Mouse (Mus musculus) spleen, postnatal 4 days (tissue): Measurements from ENCODE around the gene 2310046K23Rik.
"Not testable (repeated sequence)": the region's sequence is repeated elsewhere in the genome, so short reads cannot be mapped to it uniquely, and the experiment has no call there.

Experiments
- DNase-seq, 2 experiments: peaks; one replicate each; pipeline ENCODE4 v3.0.0; 2022; ENCODE audit warnings: low spot score in 2 of 2

The 2310046K23Rik gene

DNA sequence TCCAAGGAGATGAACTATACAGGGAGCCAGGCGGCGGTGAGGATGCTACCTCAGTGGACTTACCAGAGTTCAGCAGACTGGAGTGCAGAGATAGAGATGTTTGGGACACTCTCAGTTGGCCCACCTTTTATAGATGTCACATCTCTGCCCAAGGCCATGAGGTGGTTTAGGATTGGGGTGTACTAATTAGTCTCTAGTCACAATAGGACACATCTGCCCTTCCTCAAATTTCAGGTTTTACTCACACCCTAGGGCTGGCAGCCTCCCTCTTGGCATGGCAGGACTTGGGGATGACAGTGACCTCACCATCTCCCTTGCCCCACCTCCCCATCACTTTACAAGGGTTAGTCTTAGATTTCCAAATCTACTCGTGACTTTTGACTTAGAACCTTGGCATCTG lies at the start of gene 2310046K23Rik:
Gene 2310046K23Rik (minus strand): TSS at position 101 of the 400 bp plus-strand sequence.
- peak in 1 of 2 experiments; percentile 40 for DNase-seq

DNA sequence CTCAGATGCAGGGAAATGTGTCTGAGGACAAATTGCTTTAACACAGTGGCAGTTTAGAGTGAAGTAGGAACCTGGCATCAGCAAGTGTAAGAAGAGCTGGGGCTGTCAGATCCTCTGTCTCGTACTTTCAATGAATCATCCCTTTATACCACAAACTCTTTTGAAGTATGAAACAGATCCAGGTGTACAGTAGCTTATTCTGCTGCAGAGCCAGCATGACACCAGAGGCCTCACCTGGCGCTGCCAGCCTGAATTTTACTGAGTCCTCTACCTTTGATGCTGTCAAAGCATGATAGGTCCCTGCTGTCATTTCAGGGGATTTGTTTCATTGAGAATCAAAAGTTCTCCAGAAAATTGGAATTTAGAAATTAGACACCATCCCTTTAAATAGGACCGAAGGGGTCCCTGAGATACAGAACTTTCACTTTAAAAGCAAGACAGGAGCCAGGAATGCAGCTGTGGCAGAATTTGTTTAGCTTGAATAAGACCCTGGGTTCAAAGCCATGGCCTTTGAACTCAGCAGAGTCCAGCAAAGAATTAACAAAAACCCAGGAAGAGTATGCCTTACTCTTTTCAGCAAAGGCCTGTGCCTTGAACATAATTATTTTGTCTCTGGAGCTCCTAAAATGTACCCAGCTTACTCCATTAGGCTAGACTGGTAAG lies 49.0 kb upstream of the 2310046K23Rik start:
- no peak for DNase-seq

DNA sequence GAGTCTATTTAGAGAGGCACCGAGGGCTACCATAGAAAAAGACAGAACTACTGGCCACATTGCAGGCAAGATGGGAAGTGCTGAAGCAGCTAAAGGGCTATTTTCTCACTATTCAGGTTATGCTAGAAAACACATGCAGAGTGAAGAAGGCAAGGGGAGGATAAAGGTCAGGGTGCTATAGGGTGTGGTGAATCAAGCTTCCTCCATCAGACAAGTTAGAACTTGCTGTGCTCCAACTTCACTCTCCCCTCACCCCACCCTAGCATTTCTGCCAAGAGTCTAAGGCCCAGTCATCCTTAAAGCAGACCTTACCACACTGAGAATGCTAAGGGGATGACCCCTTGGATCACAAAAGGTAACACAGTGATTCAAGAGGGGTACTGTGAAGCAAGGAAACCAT lies 45.2 kb upstream of the 2310046K23Rik start:
- no peak for DNase-seq

DNA sequence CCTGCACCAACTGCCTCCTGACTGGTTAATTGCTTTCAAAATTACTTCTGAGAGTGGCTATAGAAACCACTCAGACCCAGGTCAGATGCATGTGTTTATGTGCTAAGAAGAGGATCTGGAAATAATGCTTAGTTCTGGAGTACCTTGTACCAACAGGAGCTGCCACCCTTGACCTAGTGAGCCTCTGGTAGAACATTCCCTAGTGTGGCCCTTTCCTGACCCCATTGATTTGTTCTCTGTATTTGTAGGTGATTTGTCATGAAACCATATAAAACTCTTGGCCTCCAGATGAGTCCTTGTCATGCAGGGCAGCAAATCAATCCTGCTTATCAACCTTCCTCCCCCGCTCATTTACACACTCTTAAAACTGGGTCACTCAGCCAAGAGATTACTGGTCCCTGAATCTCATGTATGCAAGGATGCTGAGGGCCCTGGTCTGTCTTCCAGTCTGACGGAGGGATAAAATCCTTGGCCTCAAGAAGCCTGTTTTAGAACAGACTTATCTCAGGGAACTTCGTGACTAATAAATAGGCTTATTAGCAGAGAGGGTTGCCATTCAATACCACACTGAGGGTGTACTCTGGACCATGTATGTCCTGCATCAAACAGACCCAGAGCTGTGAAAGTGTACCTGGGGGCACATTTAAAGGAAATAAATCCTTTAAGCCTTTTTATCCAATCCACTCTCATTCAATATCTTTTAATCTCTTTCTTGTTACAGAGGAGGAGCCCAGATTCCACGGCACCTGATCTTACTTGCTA lies 44.5 kb upstream of the 2310046K23Rik start:
- no peak for DNase-seq

DNA sequence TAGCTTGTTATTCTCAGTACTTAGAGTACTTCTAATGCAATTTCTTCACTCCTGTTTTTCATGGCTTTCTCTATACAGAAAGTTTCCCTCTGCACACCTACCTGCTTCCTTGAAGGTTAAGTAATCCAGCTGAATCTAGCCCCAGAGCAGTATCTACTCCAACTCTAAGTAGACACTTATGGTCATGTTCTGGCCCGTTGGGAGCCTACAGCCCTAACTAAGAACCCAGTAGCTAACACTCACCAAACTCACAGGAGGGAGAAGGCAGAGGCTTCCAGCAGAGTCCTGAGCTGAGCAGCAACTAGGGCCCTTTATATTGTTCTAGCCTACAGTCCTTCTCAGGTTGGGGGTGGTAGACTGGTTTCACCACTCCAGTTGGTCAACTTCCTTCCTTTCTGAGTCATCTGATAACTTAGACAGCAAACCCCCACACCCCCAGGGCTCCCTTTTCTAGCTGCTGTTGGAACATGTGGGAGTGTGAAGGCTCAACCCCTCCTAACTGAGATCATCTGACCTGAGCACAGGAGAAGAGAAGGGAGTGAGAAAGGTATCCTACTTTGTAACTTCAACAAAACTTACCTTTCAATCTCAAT lies 39.2 kb upstream of the 2310046K23Rik start, which contains the start of gene Ivl:
Gene Ivl (minus strand): TSS at position 287 of the 593 bp plus-strand sequence.
- no peak for DNase-seq

DNA sequence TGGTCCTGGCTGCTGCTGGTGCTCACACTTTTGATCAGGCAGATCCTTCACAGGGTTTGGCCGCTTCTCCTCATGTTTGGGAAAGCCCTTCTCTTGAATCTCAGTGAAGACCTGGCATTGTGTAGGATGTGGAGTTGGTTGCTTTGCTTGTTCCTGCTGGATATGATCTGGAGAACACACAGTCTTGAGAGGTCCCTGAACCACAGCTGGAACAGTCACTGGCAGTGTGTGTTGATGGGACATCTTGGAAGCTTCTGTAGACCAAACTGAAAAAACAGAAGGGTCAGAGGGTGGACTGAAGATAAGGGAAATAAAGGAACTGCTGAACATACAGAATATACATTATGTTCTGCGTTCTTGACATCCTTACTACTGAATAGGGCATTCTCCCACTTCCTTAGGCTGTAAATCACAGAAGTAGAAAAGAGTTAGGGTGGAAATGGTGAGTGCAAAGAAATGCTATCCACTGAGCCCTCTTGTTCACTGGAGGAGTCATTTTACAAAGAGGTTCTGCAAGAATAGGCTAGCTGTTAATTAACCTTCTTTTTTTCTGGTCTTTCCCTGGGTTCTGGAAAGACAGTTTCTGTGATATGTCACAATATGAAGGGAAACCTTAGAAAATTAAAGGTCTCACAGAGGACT lies 38.3 kb upstream of the 2310046K23Rik start:
- DNase-seq = no peak

DNA sequence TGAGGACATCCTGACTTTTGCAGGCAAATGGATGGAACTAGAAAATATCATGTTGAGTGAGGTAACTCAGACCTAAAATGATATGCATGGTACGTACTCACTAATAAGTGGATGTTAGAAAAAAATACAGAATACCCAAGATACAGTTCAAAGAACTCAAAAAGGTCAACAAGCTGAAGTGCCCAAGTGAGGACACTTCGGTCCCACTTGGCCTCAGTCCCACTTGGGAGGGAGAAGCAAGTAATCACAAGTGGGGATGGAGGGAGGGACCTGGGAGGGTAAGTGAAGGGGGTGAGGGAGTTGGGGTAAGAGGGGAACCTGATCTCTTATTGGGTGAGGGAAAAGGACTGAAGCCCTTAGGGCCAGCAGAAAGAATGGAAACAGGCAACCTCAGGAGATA lies 34.4 kb upstream of the 2310046K23Rik start:
- no peak for DNase-seq

DNA sequence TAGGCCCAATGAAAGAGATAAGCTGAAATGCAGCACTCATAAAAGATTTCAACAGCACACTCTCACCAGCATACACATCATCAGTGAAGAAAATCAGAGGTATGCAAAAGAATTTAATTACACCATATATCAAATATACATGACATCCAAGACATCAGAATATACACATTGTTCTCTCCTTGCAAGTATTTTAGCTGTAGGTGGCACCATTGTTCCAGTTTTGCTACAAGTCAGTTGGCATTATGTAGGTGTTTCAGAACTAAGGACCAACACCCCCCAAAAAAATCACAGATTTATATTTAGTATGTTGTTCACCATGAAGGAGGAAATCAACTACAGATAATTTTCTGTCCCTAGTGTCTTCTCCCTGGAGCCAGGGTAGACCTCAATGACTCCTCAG lies 31.1 kb upstream of the 2310046K23Rik start:
- DNase-seq = no peak

DNA sequence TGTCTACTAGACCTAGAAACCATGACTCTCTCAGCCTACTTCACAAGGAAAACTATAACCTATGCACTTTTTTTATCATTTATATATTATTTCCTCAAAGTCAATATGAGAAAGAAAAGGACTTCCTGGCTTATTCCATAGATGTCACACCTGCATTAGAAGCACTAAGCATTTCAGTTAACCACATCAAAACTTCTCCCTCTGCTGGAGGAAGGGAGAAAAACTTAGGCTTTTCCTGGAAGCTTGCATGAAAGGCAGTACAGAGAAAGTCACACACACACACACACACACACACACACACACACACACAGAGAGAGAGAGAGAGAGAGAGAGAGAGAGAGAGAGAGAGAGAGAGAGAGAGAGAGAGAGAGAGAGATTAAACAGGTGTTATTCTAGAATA lies 22.0 kb downstream of the 2310046K23Rik start:
- no peak for DNase-seq

DNA sequence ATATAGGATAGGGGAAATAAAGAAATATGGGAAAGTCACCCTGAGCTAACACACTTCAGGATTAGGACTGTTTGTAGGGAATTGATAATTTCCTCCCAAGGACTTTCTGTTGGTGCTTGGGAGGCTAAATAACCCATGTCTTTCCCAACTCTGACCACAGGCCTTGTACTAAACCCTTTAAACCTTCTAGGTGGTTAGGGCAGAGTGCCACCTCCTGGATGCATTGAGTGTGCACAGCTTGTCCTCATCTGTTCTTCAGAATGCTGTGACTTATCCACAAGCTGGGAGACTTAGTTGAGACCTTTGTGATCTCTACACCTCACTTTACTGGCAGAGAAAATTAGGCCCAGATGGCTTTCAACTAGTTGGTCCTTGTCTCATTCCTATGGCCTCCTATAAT lies 23.5 kb downstream of the 2310046K23Rik start:
- no peak for DNase-seq

DNA sequence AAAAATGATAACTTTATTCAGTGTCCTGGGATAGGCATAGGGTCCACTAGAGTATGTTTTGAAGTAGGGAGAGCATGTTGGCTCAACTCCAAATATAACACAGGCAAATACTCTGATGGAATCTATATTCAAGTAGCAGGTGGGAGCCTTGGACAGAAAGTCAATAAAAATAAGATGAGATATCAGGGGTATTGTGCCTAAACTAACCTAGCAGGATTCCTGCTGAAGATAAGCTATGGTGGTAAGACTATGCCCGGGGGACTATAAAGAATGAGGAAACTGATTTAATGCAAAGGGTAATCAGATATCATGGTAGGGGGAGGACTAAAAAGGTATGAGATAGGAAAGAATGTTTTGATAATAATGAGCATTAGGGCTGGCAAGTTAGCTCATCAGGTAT lies 26.1 kb downstream of the 2310046K23Rik start:
- DNase-seq = no peak

DNA sequence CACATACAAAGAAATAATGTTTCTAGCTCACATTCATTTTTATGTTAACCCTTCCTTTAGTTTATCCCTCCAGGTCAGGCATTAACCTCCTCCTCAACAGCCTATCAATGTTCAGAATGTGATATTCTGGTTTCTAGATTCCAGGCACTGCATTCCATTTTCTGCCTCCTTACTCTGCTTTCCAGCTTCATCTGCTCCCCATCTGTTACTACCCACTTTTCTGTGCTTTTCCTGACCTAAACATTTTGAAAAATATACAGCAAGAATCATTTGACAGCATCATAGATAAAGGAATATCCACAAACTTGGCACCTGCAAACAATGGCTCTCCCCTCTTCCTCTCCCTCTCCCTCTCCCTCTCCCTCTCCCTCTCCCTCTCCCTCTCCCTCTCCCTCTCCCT lies 30.8 kb downstream of the 2310046K23Rik start:
- no peak for DNase-seq

DNA sequence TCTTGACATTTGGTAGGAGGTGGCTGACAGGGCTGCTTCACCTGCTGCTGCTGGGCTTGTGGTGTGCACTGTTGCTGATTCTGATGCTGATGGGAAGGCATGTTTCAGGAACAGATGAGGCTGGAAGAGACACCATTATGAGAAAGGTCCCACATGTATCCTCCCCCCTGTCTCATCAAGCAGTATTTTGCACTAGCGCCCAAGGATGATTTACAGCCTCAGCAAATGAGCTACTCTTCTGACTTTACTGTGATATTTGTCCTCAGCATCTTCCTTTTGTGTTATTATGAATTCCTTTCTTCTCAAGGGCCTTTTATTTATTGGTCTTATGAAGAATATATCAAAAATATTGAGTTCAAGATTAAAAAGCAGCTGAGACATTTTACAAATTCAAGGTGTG lies 33.9 kb downstream of the 2310046K23Rik start, which contains the start of gene Sprr4:
Gene Sprr4 (minus strand): TSS at position 101 of the 400 bp plus-strand sequence.
- no peak for DNase-seq

DNA sequence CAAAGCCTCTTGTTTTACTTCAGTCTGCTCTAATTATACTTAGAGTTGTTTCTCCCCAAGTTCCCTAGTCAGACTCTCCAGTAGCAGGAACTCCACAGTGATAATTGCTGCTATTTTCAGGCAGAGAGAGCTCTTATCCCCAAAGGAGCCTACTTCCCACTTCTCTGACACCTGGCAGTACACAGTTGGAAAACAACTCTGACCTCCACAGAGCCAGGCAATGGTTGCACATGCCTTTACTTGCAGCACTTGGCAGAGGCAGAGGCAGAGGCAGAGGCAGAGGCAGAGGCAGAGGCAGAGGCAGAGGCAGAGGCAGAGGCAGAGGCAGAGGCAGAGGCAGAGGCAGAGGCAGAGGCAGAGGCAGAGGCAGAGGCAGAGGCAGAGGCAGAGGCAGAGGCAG lies 44.0 kb downstream of the 2310046K23Rik start:
- DNase-seq = not testable (repeated sequence)

DNA sequence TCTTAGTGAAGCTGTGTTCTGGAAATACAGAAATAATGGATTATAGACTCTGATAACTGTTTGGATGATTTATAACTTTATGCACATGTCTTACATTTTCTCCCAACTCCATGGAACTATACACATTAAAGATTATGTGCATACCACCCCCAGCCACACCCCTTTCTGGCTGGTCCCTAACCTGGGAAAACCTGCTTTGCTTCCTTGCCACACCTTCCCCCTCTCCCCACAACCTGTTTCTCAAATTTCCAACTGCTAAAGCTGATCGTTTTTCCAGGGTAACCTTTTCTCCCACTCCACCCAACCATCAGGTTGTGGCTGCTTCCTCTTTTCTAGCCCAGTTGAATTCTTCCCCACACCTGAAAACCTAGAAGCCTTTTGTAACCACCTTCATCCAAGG lies 48.0 kb downstream of the 2310046K23Rik start:
- no peak for DNase-seq

DNA sequence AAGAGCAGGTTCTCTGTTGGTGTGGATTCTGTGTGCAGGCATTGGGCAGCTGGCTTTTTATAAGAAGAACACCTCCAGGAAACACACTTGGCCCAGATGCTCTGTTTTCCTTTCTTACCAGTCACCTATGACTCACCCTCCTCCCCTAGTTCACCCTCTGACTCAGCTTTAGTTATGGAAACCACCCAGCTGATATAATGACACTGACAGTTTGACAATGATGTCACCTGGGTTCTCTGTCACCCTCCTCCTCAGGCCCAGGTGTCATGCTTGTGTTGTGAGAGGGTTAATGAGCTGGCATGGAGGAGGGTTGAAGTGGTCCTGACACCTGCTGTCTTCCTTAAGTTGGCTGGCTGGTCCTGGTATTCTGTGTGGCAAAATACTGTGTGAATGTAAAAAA lies 48.4 kb downstream of the 2310046K23Rik start, which contains the start of gene Sprr1a:
Gene Sprr1a (minus strand): TSS at position 33 of the 400 bp plus-strand sequence.
- DNase-seq = no peak
